Mouse (Mus musculus) cerebellum, adult 8-10 months (tissue): ENCODE data around the gene Strap.

Source experiments
- DNase-seq: peaks from one replicate; pipeline ENCODE4 v3.0.0; 2022

Strap gene

DNA sequence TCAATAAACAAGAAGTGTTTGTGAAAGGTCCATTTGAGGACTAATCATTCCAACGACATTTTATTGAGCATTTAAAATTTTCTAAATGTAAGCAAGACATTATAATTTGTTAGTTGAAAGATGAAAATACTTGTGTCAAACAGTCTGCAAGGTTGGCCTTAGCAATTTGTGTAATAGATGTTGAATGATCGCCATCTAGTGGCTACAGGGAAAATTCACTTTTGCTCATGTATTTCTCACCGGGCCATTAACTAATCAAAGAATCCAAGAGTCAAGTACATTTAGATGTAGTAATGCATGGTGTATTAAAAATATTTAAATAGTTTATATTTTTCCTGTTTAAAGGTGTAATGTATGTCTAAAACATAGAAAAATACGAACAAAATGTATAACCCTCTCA, 11.0 kb upstream of the Strap start:
- DNase-seq: peak; percentile 38

DNA sequence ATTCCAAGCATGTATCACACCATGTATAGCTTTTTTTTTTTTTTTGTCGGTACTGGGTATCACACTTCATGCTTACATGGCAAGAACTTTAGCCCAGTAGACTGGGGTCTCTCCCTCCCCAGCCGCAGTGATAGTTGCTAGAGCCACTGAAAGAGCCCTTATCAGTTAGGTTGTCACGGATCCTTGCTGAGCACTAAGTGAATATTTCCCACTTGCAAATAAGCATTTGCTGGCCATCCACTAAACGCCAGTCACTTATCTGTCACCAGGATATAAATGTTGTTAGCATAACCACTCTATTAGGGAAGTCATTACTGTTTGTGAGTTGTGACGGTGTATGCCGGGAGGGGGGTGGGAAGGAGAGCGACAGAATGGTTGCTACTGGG, 425 bp upstream of the Strap start:
- DNase-seq: no peak

DNA sequence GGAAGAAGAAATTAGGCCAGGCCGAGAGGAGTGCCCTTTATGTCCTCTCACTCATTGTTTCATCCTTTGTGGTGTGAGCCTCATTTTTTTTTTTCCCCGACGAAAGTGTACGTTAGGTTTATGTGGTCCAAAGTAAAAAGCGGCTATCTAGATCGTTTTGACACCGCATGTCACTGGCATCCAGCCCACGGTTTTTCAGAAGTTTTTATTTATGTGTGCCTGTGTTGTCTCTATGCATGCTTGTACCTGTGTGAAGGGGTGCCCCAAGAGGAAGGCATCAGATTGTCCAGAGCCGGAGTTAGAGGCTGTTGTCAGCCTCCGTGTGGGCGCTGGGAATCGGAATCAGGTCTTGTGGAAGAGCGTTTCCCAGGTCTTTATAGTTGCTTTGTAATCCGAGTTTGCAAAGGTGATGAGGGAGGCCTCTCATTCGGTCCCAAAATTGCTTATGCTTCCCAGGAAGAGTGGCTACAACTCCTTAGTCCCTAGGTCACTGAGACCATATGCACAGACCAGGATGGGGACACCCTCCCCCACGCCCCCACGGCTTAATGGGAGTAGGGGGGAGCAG, 877 bp downstream of the Strap start:
- peak; percentile 14 for DNase-seq

DNA sequence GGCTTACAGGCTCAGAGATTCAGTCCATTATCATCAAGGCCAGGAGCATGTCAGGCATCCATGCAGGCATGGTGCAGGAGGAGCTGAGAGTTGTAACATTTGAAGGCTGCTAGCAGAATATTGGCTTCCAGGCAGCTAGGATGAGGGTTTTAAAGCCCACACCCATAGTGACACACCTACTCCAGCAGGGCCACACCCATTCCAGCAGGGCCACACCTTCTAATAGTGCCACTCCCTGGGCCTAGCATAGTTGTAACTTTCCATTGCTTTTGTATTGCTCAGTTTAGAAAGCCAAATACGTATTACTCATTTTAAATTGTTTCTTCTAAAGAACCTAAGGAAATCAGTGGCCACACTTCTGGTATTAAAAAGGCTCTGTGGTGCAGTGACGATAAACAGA, 6.1 kb downstream of the Strap start:
- no peak for DNase-seq

DNA sequence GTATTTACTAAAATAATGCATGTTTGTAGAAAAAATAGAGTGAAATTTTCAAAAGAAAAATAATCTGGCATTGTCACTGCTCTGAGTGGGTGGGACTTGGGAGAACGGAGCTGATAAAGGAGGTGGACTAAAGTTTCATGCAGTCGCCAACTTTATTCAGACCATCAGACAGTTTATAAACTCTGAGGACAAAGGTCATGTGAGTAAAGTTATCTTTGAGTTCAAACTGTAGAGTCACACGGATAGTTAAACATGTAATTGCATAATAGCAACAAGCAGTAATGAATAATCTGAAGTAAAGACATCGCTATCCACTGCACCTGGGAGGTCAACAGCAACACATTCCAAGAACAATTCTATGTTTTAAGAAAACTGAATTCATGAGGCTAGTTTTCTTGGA, 9.8 kb downstream of the Strap start:
- DNase-seq: no peak

DNA sequence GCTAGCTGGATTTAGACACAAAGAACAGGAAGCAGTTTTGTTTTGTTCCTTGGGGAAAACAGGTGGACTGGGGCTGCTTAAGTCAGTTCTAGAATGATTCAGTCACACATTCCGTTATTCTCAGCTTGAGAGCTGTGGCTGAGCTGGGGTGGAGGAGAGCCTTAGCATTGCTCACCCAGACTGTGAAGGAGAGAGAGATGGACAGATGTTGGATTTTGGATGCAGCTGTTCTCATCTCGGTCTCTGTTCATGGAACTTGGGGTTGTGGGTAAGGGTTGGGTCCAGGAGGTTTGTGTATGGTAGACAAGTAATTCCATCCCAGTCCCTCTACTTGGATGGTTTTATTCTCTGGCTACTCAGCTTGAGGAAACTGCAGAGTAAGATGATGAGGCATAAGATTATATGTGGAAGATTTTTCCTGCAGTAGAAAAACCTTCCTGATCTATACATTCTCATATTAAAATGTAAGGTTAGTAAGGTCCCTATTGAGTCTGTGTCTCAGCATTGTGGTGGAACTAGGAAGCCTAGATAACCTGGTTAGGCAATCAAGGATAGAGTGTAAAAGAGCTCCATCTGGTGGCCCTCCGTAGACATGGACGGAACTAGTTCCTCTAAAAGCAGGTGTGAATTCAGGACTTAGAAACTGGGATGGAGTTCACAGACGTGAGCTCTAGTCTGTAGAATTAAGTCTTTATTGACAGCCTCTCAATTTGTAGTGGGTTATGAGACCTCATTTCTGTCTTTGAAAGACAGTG, 12.5 kb downstream of the Strap start:
- DNase-seq: no peak

DNA sequence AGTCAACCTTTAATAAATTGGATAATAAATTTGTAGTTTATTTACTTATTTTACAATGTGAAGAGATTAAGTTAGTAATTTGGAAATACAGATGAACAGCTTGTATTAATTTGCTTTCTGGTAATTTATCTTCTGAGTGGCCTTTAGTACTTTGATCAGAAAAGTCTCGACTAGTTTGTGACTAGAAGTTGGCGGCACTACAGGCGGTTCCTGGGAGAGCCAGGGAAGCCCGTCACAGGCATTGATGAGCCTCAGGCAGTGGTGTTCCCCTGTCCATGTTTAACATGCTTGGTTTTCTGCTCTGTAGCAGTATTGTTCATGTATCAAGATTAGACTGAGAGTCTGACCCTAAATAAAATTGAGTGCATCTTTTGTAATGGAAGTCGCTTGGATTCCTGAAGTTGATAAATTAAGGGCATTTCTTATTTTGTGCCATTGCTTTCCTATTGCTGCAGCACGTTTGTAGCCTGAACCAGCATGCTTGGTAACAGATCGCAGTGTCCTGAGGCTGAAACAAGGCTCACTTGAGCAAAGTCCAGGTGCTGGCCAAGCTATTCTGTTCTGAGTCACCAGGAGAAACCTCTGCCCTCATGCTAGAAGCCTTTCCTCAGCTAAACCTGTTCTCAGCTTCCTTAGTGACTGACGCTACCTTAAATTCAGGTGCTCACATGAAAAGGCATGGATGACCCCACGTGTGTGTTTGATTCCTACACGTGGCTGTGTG, 16.8 kb downstream of the Strap start:
- DNase-seq: no peak

DNA sequence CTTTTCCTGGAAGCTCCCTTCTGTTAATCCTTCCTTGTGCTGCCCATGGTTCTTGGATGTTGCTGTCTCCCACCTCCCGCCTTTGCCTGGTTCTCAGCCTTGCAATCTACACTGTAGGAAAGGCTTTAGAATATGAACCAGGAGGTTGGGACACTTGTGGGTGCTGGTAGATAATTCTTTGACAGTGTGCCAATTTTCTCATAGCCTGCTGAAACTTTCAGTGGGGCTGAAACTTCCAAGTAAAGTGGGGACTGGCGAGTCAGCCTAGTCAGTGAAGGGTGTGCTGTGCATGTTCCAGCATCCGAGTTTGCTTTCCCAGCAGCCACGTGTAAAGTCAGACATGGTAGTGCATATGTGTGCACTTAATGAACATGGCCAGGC, 17.4 kb downstream of the Strap start:
- no peak for DNase-seq

DNA sequence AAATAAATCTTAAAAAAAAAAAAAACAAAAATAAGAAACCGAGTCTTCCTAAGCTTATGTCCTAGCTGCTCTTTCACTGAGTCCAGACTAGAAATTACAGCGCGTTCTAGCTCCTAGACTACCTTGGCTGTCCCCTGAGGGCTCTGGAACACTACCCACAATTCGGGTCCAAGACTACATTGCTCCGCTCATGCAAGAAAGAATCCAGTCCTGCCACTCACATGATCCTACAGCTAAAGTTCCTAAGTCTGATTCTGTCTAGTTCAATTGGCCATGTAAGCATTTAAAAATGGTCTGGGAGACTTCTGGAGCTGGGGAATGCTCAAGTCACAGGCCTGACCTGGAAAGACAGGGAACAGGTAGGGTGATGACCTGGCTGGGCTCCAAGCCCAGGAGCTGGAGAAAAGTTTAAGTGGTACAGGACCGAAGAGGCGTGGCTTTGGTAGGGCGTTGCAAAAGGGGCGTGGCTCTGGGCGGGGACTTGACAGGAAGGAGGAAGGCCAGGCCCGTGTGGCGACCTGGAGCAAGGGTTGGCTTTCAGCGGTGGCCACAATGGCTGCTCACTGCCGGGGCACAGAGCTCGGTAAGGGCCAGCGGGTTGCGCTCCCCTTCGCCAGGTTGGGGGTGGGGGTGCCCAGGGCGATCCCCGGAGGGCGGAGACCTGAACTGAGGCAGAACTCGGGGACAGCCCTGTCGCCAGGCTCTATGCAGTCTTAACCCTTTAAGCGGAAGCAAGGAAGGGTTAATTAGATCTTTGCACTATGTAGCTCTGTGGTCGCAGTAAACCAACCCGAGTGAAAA, 19.4 kb downstream of the Strap start, which contains the start of gene Dera:
Gene Dera, plus strand, starts transcription at position 491 of the 801 bp plus-strand sequence.
- peak; percentile 50 for DNase-seq

DNA sequence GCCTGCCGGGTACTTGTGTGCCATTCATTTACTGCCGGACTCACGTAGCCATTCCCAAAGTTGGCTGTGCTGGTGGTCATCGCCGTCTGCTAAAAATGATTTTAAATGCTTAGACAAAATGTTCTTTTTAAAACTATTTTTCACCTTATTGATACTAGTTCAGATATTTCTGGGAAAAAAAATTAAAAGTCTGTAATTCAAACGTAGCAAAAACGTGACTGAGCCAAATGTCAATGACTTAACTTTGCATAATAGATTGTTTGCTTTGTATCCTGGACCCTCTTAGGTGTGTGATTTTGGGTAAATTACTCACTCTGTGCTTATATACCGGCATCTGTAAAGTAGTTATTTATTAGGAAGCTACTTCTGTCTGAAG, 20.0 kb downstream of the Strap start:
- DNase-seq: no peak

DNA sequence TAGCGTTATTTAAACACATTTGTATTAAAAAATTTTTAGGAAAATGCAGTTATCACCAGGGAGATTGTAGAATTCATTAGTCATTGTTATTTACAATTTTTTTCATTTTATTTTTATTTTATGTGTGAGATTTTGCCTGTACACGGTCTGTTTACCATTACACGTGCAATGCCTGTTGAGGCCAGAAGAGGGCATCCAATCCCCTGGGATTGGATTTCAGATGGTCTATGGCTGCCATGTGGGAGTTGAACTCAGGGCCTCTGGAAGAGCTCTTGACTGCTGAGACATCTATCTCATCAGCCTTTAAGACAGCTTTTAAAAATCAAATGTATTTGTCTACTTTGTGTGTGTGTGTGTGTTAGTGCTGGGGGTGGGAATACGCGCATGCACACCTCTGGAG, 21.4 kb downstream of the Strap start:
- peak; percentile 11 for DNase-seq

DNA sequence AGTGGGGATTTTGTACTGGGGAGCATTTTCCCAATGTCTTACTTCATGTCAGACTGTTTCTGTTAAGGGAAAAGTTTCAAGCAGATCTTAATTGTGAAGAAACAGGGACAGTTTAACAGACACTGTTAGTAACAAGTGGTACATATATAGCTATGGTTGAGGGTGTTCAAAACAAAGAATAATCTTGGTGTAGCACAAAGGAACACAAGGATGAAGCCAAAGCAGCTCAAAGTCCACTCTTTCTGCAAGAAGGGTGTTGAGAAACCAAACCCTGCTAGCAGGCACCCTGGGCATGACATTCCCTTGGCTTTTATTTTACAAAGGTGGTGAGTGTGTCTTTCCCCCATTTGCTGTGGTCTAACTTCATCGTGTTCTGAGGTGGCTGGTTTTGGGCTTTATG, 23.0 kb downstream of the Strap start:
- DNase-seq: no peak

DNA sequence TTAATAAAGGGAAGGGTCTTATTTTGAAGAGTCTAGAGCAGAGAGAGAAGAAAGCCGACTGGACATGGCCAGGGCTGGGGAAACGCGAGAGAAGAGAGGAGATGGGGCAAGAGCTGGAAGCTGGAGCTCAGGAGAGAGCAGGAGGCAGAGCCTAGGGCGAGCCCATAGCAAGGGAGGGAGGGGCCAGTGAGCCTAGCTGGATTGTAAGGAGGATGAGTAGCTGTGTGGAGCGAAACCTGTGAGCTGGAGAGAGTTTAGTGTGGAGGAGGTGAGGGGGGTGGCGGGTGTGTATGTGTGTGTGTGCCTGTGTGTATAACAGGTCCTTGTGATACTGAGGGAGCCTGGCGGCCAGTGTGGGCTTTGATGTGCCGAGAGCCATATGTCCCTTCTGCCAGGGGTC, 24.8 kb downstream of the Strap start:
- DNase-seq: no peak

DNA sequence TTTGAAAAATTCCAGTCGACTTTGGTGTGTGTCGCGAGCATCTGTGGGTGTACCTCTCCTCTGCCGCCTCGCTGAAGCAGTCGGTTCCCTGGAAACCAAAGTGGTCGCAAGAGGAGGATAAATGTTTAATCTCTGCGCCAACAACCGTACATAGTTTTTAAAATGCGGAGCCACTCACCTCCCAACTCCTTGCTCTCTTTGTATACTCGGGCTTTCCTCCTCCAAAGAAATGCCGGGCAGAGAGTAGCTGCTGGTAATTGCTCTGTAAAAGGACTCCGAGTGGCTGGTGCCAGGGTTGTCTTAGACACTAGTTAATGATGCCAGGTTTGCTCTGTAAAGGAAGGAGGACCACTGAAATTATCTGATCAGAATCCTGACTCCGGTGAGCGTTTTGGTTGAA, 26.1 kb downstream of the Strap start:
- no peak for DNase-seq

DNA sequence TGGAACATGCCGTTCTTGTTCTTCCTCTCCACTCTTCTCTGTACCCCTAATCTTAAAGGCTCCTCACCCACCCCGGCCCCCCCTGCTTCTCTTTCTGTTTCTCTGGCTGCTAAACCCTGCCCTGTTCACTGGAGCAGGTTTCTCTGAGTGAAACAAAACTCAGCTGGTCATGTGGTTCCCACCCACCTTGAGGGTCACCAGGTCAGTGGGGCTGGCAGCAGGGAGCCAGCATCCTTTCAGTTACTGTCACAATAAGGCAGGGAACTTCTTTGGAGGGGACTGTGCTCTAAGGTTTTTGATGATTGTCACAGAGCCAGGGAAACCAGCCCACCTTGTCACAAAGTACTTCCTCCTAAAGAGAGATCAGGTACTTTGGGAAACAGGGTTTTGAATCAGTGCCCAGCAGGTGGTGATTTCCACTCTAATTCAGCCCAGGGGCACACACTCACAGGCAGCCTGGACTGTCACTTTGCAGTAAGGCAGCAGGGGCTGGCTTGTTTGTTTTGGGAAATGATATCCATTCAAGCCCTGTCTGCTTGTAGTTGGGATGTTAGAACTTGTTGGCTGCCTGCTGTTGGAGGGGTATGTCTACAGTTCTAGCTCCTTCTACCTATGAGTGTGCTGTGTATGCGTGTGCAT, 29.8 kb downstream of the Strap start:
- DNase-seq: no peak

DNA sequence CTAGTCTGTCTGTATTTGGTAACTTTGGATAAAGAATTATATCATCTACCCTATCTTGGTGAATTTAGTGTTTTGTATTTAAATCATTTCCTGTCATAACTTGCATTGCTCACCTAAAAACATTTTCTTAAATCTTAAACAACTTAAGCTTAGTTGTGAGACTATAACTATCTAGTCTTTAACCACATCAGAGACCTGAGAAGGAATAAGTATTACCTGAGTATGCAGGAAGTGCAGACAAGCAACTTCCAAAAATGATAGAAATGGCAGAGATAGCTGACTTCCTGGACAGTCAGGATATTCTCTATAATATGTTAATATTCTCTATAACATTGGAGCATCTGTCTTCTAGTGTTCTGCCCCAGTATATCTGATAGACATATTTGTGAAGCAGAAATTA, 31.3 kb downstream of the Strap start:
- no peak for DNase-seq

DNA sequence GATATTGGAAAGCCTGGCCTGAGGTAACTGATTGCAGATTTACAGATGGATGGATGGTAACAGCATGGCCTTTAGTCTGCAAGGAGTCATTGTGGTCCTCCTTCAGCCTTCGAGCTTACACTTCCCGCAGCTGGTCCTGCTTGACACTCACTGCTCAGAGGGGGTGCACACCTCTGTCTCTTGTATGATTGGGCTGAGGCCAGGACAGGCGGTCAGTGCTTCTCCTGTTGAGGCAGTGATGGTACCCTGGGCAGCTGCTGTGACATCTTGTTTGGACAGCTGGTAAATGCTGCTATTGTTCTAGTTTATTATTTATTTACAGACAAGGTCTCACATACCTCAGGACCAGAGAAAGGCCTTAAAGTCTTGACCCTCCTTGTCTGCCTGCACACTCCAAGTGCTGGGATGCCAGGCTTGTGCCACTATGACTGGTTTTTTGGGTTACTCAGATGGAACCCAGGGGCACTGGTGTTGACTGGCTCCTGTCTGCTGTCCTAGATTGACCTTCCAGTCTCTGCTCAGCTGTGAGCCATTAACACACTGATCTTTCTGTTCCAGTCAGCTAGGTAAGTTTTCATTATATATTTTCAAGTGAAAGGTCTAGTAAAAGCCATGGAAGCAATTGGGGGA, 36.9 kb downstream of the Strap start:
- DNase-seq: no peak

DNA sequence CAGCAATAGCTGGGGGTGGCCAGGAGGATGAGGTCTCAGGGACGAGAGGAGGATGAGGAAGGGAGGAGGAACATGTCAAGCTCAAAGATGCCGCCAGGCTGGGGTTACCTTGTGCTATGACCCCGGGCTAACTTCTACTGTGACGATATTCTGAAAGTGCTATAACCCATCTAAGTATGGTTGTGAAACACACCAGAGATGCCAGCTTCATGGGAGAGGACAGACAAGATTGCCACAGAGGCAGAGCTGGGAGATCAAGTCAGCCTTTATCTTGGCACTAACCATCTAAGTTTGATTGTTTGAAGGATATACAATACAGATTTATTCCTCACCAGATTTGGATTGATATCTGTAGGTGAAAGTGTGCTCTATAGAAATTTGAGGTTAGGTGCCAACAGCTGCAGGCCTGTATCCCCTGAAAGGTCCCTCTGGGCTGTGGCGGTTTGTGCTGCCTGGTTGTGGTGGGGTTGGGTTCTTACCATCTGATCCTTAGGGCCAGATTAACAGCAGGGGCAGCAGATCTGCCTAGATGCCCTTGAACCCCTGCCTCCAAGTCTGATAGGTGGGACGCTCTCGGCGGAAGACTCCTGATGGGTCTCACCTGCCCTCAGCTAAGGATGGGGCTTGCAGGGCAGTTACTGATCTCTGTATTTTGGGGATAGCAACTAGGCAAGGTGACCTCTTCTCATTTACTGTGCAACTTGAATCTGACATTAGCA, 38.2 kb downstream of the Strap start:
- no peak for DNase-seq

DNA sequence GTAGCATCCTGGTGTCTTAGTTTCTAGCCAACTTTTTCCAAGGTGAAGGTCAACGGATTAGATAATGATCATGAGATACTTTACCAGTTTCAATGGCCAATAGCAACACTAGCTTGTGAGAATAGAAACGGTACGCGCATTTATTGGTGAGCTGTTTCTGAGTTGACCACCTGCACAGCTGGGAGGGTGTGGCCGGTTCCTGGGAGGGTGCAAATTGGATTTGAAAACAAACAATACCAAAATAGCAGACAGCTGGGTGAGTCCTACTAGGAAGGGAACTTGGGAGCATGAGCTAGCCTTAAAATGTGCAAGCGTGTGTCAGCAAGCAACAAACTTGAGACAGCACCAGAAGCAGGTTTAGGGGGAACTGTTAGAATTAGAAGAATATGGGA, 38.8 kb downstream of the Strap start:
- DNase-seq: no peak

DNA sequence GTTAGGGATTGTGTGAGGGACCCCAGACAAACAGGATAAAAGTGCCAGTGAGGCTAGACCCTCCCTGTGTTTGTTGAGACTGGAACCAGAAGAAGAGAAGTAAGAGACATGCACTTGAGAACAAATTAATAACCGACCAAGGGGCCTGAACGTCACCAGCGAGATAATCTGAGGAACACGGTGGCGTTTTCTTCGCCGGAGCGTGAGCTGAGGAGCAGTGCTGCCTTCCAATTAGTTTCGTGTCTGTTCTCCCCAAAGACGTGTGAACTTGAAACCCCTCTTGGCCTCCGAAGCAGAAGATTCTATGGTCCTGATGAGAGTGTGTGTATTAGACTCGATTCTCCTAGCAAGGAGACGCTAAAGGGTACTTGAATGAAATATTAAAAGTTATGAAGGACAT, 39.3 kb downstream of the Strap start:
- DNase-seq: no peak

DNA sequence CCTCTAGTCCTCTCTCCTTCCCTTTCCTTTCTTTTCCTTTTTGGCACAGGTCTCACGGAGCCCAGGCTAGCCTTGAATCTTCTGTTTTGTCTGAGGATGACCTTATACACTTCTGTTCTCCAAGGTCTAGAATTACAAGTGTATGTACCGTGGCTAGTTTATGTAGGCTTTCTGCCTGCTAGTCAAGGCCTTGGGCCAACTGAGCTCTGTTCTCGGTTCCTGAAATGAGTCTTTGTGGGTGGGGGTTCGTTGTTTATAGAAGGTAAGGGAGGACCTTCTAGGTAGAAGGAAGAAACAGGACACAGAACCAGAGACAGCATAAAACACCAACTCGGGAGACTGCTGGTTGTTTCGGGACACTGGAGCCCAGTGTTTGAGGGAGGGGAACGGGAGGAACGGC, 40.3 kb downstream of the Strap start:
- no peak for DNase-seq

DNA sequence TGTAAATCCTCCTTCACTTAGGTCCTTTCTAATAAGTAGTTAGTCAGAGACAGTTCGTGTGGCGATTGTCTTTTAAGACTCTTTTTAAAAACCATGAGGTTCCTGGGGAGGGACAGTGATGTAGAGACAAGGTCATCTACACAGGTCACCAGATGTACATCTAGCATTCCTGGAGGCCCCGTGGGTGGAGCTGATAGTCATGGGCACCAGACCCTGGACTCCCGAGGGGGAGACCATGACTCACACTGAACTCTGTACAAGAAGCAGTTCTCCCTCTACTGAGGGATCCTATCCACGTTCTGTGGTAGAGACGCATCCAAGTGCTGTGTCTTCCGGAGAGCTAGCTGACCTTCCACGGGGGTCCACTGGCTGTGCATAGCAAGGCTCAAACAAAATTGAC, 42.1 kb downstream of the Strap start:
- no peak for DNase-seq
